Mouse (Mus musculus) small intestine, adult 2 months (tissue): Measurements from ENCODE around the gene Lgals3bp.

ENCODE experiments used
- CTCF ChIP-seq: fragments of 200-500 bp; IDR thresholded peaks from 2 replicates; pipeline ENCODE4 v1.5.1; 2012; ENCODE audit warnings: low read depth, mild to moderate bottlenecking, control low read depth, inconsistent platforms, low read length, moderate library complexity, mixed read lengths; ENCODE audit not compliant: insufficient replicate concordance, insufficient read length; ENCODE audit errors: extremely low read depth
- POLR2A ChIP-seq: fragments of 200-500 bp; IDR thresholded peaks from 2 replicates; pipeline ENCODE4 v1.6.1; 2012; ENCODE audit warnings: low read depth, mild to moderate bottlenecking, control low read depth, inconsistent platforms, low read length, moderate library complexity

DNA sequence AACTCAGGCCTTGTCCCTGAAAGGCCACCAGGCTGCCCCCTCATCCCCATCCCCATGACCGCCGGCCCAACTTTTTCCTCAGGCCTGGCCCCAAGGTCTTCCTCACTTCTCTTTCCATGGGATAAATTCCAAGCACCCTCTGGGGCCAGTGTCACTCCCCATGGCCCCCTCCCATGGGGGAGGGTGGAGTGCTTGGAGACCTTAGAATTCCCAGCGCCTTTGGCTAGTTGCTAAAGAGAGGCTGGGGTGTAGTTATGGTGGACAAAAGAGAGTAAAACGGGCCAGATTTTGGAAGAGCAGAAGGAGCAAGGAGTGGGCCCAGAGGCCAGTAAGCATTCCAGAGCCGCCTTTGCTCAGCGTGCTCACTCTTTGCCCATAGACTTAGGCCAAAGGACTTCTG is 46.3 kb downstream of the Lgals3bp start, which contains the start of gene Timp2:
- TF ChIP-seq CTCF (no peak), POLR2A (no peak)
